Mouse (Mus musculus) cerebellum, adult 11-12 months (tissue): Measurements from ENCODE around the gene Mfap4.

ENCODE experiments used
- DNase-seq: peaks from one replicate; pipeline ENCODE4 v3.0.0; 2022

The Mfap4 gene

GRCm38 (mm10) chr11:61483226-61483845 lies 1.9 kb upstream of the Mfap4 start:
- DNase-seq, result no peak

DNA sequence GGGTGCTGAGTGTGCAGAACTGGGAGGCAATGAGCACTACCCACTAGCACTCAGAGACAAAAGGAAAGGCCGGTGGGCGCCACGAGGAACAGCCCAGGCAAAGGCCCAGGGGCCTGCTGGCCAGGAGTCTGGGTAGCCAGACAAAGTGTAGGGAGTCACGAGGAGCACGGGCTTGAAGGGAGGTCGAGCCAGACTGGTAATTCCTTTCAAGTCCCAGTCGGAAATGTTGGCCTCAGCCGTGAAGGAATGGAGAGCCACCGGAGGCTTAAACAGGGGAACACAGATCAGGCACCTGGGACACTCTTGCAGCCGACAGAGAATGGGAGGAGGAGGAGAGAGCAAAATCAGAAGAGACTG lies 997 bp upstream of the Mfap4 start:
- DNase-seq, result no peak

- peak; percentile 65 for DNase-seq
Observed at GRCm38 (mm10) chr11:61485541-61486457, 568 bp downstream of the Mfap4 start.

DNA sequence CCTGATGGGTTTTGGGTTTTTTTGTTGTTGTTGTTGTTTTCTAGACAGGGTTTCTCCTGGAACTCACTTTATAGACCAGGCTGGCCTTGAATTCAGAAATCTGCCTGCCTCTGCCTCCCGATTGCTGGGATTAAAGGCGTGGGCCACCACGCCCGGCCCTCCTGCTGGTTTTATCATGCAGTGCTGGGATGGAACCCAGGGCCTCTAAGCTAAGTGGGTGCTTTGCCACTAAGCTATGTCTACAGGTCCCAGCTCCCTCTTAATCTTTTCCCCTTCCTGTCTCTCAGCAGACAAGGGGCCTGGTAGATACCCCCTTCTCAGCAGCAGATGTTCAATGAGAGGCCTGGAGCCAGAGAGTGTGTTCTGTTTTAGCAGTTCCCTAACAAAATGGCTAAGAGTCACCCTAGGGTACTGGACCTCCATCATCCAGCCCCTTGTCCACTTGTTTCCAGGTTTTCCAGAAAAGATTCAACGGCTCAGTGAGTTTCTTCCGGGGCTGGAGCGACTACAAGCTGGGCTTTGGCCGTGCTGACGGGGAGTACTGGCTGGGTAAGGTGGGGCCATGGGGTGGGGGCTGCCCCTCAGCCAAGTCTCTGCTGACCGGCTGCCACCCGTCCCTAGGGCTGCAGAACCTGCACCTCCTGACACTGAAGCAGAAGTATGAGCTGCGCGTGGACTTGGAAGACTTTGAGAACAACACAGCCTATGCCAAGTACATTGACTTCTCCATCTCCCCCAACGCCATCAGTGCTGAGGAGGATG lies 1.4 kb downstream of the Mfap4 start:
- DNase-seq, result no peak

DNA sequence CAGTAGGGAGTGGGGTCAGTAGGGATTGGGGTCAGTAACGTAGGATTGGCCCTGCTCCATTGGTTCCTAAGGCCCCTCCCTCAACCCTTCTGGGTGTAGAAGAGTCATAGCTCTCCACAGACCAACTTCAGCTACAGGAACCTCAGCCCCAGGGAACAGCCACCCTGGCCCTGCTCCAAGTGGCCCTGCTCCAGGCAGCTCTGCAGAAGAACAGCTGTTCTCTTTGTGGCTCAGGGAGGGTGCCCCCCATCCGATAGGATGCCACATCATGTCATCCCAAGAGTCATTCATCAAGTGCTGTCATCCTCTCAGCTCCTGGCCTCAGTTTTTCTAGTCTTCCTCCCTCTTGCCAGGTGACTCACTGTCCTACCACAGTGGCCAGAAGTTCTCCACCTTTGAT lies 2.2 kb downstream of the Mfap4 start:
- DNase-seq, result peak; percentile 68

DNA sequence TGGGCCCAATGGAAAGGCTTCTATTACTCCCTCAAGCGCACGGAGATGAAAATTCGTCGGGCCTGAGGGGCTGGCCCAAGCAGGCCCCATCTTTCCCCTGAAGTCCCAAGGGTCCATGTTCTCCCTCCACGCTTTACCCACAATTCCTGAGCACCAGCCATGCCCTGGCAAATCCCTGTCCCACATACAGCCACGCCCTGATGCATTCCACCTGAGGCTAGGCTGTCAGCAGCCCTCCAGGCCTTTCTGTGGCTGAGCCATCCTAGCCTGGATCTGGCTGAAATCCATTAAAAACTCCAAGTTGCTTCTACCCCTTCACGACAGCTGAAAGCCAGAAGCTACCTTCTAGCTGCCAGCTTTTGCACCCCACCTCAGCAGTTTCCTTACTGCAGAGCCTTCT lies 2.7 kb downstream of the Mfap4 start:
- no peak for DNase-seq

GRCm38 (mm10) chr11:61489085-61489484 lies 3.9 kb downstream of the Mfap4 start:
- DNase-seq, result no peak

DNA sequence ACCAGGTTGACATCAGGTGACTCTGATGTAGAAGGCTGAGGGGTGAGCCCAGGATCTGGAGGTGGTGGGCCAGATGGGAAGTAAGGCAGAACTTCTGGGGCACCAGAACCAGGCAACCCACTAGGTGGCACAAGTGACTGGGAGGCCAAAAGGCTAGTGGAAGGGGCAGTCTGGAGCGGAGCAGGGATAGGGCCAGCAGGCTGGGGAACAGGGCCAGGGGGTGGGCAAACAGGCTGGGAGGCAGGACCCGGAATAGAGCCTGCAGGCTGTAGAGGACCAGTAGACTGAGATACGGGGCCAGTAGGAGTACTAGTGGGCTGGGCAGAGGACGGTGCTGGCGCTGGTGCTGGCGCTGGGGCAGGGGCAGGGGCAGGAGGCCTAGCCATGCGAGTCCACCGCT lies 4.6 kb downstream of the Mfap4 start:
- no peak for DNase-seq

DNA sequence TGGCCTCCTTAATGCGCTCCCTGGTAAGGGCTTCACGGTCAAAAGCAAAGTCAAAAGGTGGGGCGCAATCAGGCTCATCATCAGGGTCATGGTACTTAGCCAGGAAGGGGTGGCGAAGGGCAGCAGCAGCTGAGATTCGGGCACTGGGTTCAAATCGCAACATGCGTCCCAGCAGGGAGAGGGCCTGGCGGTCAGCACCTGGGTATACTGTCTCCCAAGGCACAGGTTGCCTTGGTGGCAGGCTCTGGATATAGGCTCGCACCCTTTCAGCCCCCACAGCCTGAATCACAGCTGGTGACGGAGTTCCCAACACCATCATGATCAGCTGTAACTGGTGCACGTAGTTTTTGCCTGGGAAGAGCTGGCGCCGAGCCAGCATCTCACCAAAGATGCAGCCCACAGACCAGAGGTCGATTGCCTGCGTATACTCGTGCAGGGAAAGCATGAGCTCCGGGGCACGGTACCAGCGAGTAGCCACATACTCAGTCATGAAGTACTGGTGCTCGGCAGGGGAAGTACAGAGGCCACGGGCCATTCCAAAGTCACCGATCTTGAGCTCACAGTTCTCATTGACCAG lies 5.8 kb downstream of the Mfap4 start:
- peak; percentile 57 for DNase-seq

- no peak for DNase-seq
Observed at GRCm38 (mm10) chr11:61492749-61493401, 7.6 kb downstream of the Mfap4 start.

GRCm38 (mm10) chr11:61493525-61494128 lies 8.4 kb downstream of the Mfap4 start:
- peak; percentile 74 for DNase-seq

DNA sequence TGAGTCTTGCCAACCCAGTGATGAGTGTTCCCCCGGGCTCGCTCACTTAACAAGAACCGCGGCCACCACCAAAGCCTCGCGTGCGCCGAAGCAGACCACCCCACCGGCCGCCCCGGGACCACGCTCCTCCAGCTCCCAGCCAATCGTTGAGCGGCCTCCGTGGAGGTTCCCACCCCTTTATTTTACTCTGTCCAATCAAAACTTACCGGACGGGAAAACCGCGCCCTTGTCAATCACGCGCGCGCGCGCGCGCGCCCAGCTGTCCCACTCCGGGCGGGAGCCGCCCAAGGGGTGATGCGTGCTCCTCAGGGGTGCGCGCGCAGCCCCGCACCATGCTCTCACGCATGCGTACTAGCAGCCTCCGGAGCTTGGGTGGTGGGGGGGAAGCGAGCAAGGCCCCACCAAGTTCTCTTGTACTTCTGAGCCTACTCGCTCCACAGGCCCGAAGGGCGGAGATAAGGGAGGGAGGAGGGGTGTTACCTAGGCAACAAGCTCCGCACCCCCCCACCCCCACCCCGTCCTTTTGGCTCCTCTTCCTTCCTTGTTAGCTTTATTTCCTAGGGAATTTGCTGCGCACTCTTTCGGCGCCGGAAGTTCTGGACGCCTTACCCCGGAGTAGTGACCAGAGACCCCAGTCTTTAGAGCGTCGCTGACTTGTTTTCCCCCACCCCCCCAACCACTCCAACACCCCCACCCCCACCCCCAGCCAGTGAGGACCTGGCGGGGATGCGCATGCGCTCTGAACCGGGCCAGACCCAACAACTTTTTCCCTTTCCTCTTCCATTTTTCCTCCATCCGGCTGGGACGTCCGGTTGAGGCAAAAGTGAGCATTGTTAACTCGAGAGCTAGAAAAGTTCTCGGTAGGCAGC lies 9.1 kb downstream of the Mfap4 start, which contains the start of gene Mapk7:
Mapk7 (minus strand) TSS at position 278 of the 869 bp plus-strand sequence.
- DNase-seq, result peak; percentile 97

GRCm38 (mm10) chr11:61495528-61495927 lies 10.3 kb downstream of the Mfap4 start:
- DNase-seq, result no peak

DNA sequence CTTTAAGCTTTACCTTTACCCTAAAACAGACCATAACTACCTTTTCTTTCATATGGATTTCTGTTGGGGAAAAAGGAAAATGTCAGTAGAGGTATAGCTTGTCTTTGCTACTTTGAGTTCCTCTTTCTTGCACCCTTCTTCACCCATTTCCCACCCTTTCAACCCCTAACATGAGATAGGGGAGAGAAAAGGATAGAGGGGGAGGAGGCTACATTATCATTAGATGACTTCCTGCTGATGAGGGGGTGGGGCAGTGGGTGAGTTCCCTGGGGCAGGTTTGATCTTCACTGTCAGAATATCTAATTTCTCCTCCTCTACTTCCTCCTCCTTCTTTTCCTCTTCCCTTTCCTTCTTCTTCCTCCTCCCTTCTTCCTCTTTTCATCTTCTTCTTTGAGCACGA lies 12.3 kb downstream of the Mfap4 start:
- DNase-seq, result no peak

DNA sequence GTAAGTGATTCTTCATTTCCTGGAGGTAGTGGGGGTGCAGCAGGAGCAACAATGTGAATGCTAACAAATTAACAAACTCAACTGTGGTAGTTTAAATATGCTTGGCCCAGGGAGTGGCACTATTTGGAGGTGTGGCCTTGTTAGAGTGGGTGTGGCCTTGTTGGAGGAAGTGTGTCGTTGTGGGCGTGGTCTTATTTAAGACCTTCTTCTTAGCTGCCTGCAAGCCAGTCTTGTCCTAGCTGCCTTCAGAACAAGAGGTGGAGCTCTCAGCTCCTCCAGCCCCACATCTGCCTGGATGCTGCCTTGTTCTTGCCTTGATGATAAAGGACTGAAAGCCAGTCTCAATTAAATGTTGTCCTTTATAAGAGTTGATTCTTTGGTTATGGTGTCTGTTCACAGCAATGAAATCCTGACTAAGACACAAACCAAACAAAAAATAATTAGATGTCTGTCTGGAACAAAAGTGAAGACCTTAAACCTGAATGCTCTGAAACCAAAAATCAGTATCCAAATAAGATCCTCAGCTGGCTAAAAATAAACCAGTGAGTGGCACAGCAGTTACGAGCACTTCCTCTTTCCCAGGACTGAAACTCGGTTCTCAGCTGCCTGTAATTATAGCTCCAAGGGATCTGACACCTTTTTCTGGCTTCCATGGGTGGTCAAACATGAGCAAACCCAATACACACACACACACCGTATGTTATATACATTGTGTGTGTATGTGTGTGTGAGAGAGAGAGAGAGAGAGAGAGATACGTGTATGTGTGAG lies 13.7 kb downstream of the Mfap4 start:
- DNase-seq, result no peak

DNA sequence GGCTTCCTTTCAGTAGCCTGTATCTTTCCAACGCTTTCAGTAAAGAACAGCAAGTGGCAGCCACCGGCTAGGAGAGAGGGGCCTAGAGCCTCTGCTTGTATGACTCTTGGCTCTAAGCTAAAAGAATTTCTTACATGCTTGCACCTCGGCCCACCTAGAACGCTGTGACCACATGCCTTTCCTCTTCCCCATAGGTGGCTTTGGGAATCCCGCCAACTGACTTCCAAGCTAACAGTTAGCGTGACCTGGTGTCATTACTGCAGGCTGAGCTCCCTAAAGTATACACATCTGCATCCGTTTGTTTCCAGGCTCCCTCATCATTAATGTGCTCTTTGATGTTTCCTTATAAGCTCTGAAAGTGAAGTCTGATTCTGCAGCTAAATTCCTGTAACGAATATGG lies 18.7 kb downstream of the Mfap4 start:
- no peak for DNase-seq

GRCm38 (mm10) chr11:61504713-61505257 lies 19.6 kb downstream of the Mfap4 start, which contains the start of gene B9d1:
TSS of gene B9d1 (plus strand) at chr11:61505144.
- DNase-seq, result peak; percentile 98

DNA sequence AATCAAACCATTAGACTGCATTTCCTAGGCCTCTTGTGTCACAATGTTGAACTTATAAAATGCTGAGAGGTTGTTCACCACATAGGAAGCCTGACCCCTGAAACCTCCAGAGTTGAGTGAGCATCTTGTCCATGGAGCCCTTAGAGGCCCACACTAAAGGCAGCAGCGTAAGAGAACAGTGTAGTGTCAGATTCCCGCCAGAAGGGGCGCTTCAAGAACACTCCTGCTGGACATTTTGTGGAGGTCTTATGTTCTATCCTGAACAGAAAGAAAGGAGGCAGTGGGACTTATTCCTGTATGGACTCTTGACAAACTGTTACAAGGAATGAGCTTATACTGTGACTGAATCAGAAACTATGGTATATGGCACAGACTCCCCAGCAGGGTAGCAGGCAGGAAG lies 29.7 kb downstream of the Mfap4 start:
- no peak for DNase-seq

DNA sequence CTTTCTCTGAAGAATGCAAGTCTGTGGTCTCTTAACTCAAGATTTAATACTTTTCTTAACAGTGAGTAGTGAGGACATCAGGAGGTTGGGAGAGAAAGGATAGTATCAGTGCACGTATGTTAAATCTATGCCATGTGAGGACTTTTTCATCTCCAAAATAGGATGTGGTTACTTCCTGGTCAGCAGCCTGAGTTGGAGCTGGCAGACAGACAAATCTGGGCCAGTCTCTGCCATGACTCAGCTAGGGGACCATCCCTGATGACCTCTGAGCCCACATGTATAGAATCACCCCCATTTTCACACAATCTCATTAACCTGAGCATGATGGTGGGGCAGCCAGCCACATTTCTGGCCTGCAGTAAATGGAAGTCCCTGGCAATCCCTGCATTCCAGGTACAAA lies 32.7 kb downstream of the Mfap4 start:
- DNase-seq, result no peak

GRCm38 (mm10) chr11:61518871-61519270 lies 33.6 kb downstream of the Mfap4 start:
- no peak for DNase-seq
